Mouse (Mus musculus) limb, embryonic 15.5 days (tissue): ENCODE measurements at regions not wholly inside any gene's neighbourhood (a gene's known extent, or its start where the extent isn't known, plus 50 kb on each side); places are given as distances from the start of the nearest gene placed in this dataset.

Experiments
- ATAC-seq: fragments of 200-750 bp; cut with Nextera tagmentation; 2 replicates; pipeline ENCODE4 v1.8.0; 2017; ENCODE audit warnings: low read depth, moderate TSS enrichment; ENCODE audit not compliant: insufficient number of reproducible peaks, low FRiP score, low TSS enrichment
- H3K27ac ChIP-seq: fragments of 300-500 bp; sonication (generic); 2 replicates; pipeline ENCODE4 v1.5.1; 2015; ENCODE audit warnings: moderate library complexity, mild to moderate bottlenecking, inconsistent platforms
- H3K27me3 ChIP-seq: fragments of 300-500 bp; sonication (generic); 2 replicates; pipeline ENCODE4 v1.6.1; 2015; ENCODE audit warnings: inconsistent platforms
- H3K36me3 ChIP-seq: fragments of 300-500 bp; sonication (generic); 2 replicates; pipeline ENCODE4 v1.6.1; 2015; ENCODE audit warnings: inconsistent platforms
- H3K4me1 ChIP-seq: fragments of 300-500 bp; sonication (generic); 2 replicates; pipeline ENCODE4 v1.6.1; 2015; ENCODE audit warnings: inconsistent platforms
- H3K4me2 ChIP-seq: fragments of 300-500 bp; sonication (generic); 2 replicates; pipeline ENCODE4 v1.6.1; 2015; ENCODE audit warnings: mild to moderate bottlenecking, inconsistent platforms
- H3K4me3 ChIP-seq: fragments of 300-500 bp; sonication (generic); 2 replicates; pipeline ENCODE4 v1.5.1; 2015; ENCODE audit warnings: mild to moderate bottlenecking, inconsistent platforms
- H3K9ac ChIP-seq: fragments of 300-500 bp; sonication (generic); 2 replicates; pipeline ENCODE4 v1.6.1; 2015; ENCODE audit warnings: inconsistent platforms
- H3K9me3 ChIP-seq: fragments of 300-500 bp; sonication (generic); 2 replicates; pipeline ENCODE4 v1.6.1; 2016; ENCODE audit warnings: inconsistent platforms
- WGBS: fragments of 180-500 bp; shearing (Covaris S2); methylation state at CpG from one replicate; pipeline ENCODE4 v1.1.7; 2015; 5-methylcytosine and 5-hydroxymethylcytosine counted together

- Histone ChIP-seq H3K27ac (peak overlapping the region; percentile 61; the same call in 1 of the 2 replicates), H3K9ac (no peak overlapping the region), H3K9me3 (no peaks in the 10 kb centered on the region), H3K27me3 (no peaks in the 10 kb centered on the region), H3K36me3 (no peaks in the 10 kb centered on the region), H3K4me1 (no peaks in the 10 kb centered on the region), H3K4me2 (no peak overlapping the region), H3K4me3 (no peak overlapping the region)
- WGBS: 55% methylated on average over 15 of the region's 15 CpGs
- peak; percentile 71 for ATAC-seq
Observed at GRCm38 (mm10) chr15:50246418-50247186, 3638.1 kb upstream of the Gm7489 start.

- Histone ChIP-seq H3K9ac (no peak overlapping the region), H3K4me1 (peaks cover 2% of the 10 kb centered on the region; the same call in 1 of the 2 replicates), H3K9me3 (no peaks in the 10 kb centered on the region), H3K36me3 (no peaks in the 10 kb centered on the region), H3K27me3 (no peaks in the 10 kb centered on the region), H3K27ac (no peak overlapping the region), H3K4me3 (no peak overlapping the region), H3K4me2 (no peak overlapping the region)
- ATAC-seq: no peak
- 80% methylated on average over 2 of the region's 2 CpGs for WGBS
Observed at GRCm38 (mm10) chr15:50260057-50260456, 3624.6 kb upstream of the Gm7489 start.

DNA sequence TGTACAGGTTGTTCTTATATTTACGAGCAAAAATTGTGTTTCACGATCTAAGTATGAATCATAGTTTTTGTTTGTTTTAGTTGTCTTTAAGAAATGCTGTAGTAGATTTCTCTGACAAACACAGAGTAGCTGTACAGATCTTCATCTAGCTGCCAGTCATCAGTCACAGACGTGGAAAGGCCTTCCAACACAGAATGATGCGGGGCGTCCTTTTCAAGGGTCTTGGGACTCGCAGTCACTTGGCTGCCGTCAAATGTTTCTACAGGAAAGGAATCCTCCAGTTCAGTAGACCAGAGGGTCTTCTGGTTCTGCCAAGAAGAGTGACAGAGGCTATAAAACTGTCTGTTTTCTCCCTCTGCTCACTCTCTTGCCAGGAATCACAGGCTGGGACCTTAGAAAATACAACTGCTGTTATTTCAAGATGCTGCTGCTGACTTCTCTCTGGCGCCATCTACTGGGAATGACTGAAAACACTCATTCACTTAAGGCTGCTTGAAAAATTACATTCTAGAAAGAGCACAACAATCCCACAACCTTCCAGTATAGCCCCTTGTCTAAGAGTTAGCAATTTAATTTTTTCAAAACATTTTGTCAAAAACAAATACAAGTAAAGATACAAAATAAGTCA lies 3623.3 kb upstream of the Gm7489 start:
- Histone ChIP-seq H3K27me3 (no peaks in the 10 kb centered on the region), H3K9ac (no peak overlapping the region), H3K36me3 (no peaks in the 10 kb centered on the region), H3K4me2 (no peak overlapping the region), H3K9me3 (no peaks in the 10 kb centered on the region), H3K4me1 (peaks cover 2% of the 10 kb centered on the region; the same call in 1 of the 2 replicates), H3K27ac (no peak overlapping the region), H3K4me3 (no peak overlapping the region)
- 44% methylated on average over 8 of the region's 8 CpGs for WGBS
- no peak for ATAC-seq

GRCm38 (mm10) chr15:50267542-50267941 lies 3617.2 kb upstream of the Gm7489 start:
- Histone ChIP-seq H3K36me3 (no peaks in the 10 kb centered on the region), H3K4me1 (no peaks in the 10 kb centered on the region), H3K9ac (no peak overlapping the region), H3K27me3 (no peaks in the 10 kb centered on the region), H3K4me3 (no peak overlapping the region), H3K27ac (no peak overlapping the region), H3K9me3 (no peaks in the 10 kb centered on the region), H3K4me2 (no peak overlapping the region)
- WGBS: 64% methylated on average over 1 of the region's 1 CpGs
- ATAC-seq: no peak

DNA sequence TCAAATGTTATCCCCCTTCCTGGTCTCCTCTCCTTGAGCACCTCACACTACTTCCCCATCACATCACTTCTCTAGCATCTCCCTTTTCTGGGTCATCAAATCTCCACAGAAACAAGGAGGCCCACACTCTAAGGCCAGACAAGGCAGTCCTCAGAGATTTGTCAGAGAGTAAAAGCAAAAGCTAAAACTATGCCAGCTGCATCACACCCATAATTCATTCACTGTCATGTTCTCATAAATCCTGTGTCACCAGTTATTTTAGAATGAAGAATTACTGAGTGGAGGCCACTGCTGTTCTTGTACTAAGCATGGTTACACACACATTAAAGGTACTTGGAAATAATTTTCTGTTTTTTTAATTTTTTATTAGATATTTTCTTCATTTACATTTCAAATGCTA lies 3613.1 kb upstream of the Gm7489 start:
- Histone ChIP-seq H3K27me3 (no peaks in the 10 kb centered on the region), H3K4me2 (no peak overlapping the region), H3K36me3 (no peaks in the 10 kb centered on the region), H3K9ac (no peak overlapping the region), H3K4me3 (no peak overlapping the region), H3K9me3 (no peaks in the 10 kb centered on the region), H3K4me1 (no peaks in the 10 kb centered on the region), H3K27ac (no peak overlapping the region)
- ATAC-seq: no peak

- Histone ChIP-seq H3K4me2 (no peak overlapping the region), H3K9ac (no peak overlapping the region), H3K9me3 (no peaks in the 10 kb centered on the region), H3K27ac (no peak overlapping the region), H3K36me3 (no peaks in the 10 kb centered on the region), H3K4me3 (no peak overlapping the region), H3K27me3 (no peaks in the 10 kb centered on the region), H3K4me1 (no peaks in the 10 kb centered on the region)
- WGBS: 87% methylated on average over 2 of the region's 2 CpGs
- no peak for ATAC-seq
Observed at GRCm38 (mm10) chr15:50282576-50282975, 3602.1 kb upstream of the Gm7489 start.

GRCm38 (mm10) chr15:50283491-50283890 lies 3601.2 kb upstream of the Gm7489 start:
- H3K4me3 ChIP-seq: no peak overlapping the region
- ATAC-seq: no peak

DNA sequence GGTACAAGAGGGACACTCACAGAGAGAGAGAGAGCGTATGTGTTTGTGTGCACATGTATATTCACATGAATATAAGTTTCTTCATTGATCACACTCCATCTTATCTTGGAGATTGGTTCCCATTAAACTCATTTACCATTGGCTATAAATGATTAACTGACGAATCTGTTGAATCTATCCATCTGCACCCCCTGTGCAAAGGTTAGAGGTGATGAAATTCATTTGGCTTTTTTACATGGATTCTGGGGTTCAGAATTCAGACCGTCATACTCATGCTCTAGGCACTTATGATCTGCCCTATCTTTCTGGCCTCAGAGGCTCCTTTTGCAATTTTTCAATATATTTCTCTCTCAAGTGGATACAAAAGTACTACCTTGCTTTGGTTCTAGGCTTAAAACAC lies 3582.9 kb upstream of the Gm7489 start:
- no peaks in the 10 kb centered on the region for H3K4me1 ChIP-seq
- no peak overlapping the region for H3K4me3 ChIP-seq
- no peak for ATAC-seq
- WGBS: 90% methylated on average over 3 of the region's 3 CpGs
- H3K9ac ChIP-seq: no peak overlapping the region
- no peaks in the 10 kb centered on the region for H3K27me3 ChIP-seq
- no peaks in the 10 kb centered on the region for H3K9me3 ChIP-seq
- no peaks in the 10 kb centered on the region for H3K36me3 ChIP-seq
- H3K4me2 ChIP-seq: no peak overlapping the region
- no peak overlapping the region for H3K27ac ChIP-seq

More at GRCm38 (mm10) chr15:50283491-50283890, 3601.2 kb upstream of the Gm7489 start:
- H3K4me1 ChIP-seq: no peaks in the 10 kb centered on the region
- no peaks in the 10 kb centered on the region for H3K27me3 ChIP-seq
- no peaks in the 10 kb centered on the region for H3K9me3 ChIP-seq
- no peak overlapping the region for H3K4me2 ChIP-seq
- no peaks in the 10 kb centered on the region for H3K36me3 ChIP-seq
- H3K9ac ChIP-seq: no peak overlapping the region
- no peak overlapping the region for H3K27ac ChIP-seq
- 68% methylated on average over 2 of the region's 2 CpGs for WGBS

GRCm38 (mm10) chr15:50304085-50304484 lies 3580.6 kb upstream of the Gm7489 start:
- H3K9me3 ChIP-seq: no peaks in the 10 kb centered on the region
- ATAC-seq: no peak
- H3K4me2 ChIP-seq: no peak overlapping the region
- no peak overlapping the region for H3K27ac ChIP-seq
- H3K4me1 ChIP-seq: no peaks in the 10 kb centered on the region
- H3K4me3 ChIP-seq: no peak overlapping the region
- 77% methylated on average over 4 of the region's 4 CpGs for WGBS
- H3K27me3 ChIP-seq: no peaks in the 10 kb centered on the region
- no peaks in the 10 kb centered on the region for H3K36me3 ChIP-seq
- H3K9ac ChIP-seq: no peak overlapping the region

- Histone ChIP-seq H3K27me3 (no peaks in the 10 kb centered on the region), H3K4me3 (no peak overlapping the region), H3K9me3 (no peaks in the 10 kb centered on the region), H3K27ac (no peak overlapping the region), H3K9ac (no peak overlapping the region), H3K4me2 (no peak overlapping the region), H3K4me1 (no peaks in the 10 kb centered on the region), H3K36me3 (no peaks in the 10 kb centered on the region)
- no peak for ATAC-seq
Observed at GRCm38 (mm10) chr15:50320796-50321195, 3563.9 kb upstream of the Gm7489 start.

- Histone ChIP-seq H3K27ac (no peak overlapping the region), H3K9me3 (no peaks in the 10 kb centered on the region), H3K4me3 (no peak overlapping the region), H3K4me1 (no peaks in the 10 kb centered on the region), H3K9ac (no peak overlapping the region), H3K4me2 (no peak overlapping the region), H3K36me3 (no peaks in the 10 kb centered on the region), H3K27me3 (no peaks in the 10 kb centered on the region)
- 91% methylated on average over 5 of the region's 5 CpGs for WGBS
- no peak for ATAC-seq
Observed at GRCm38 (mm10) chr15:50345536-50345935, 3539.2 kb upstream of the Gm7489 start.

DNA sequence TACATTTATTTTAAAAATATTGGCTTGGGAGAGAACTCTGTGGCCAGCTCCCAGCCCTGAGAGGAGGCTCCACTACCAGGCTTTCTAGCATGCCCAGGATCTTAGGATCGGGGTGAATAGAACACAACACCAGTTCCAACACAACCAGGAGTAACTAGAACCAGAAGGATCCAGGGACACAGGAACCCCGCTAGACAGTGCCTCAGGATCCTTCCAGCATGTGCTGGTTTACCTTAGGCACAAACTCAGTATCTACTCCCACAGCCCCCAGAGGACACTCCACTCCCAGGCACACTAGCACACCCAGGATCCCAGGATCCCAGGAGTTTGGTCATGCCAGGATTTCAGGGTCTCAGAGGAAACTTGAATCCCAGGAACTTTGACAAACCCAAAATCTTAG lies 3537.8 kb upstream of the Gm7489 start:
- ATAC-seq: no peak
- Histone ChIP-seq H3K27me3 (no peaks in the 10 kb centered on the region), H3K36me3 (no peaks in the 10 kb centered on the region), H3K9me3 (no peaks in the 10 kb centered on the region), H3K9ac (no peak overlapping the region), H3K27ac (no peak overlapping the region), H3K4me2 (no peak overlapping the region), H3K4me1 (no peaks in the 10 kb centered on the region), H3K4me3 (no peak overlapping the region)
- 81% methylated on average over 2 of the region's 2 CpGs for WGBS
